Mouse (Mus musculus) forebrain, embryonic 16.5 days (tissue): ENCODE results near the gene Frs2. TPM values are rescaled to one million over a fixed set of nuclear protein-coding genes. Genes with fewer than 3 reads are reported as not detected.
A peak's percentile ranks its signal among the peaks of the same experiment; 100 is the strongest.

Experiments used
- ATAC-seq: fragments of 200-750 bp; cut with Nextera tagmentation; 2 replicates; pipeline ENCODE4 v1.8.0; 2017; ENCODE audit warnings: mild to moderate bottlenecking, moderate library complexity
- H3K27ac ChIP-seq: fragments of 300-500 bp; sonication (generic); 2 replicates; pipeline ENCODE4 v1.5.1; 2014; ENCODE audit warnings: low read length, control low read depth
- H3K27me3 ChIP-seq: fragments of 300-500 bp; sonication (generic); replicated peaks from 2 replicates; pipeline ENCODE4 v1.6.1; 2014; ENCODE audit warnings: low read length; ENCODE audit not compliant: control insufficient read depth, insufficient read depth
- H3K36me3 ChIP-seq: fragments of 300-500 bp; sonication (generic); 2 replicates; pipeline ENCODE4 v1.6.1; 2014; ENCODE audit not compliant: control insufficient read depth, insufficient read depth
- H3K4me1 ChIP-seq: fragments of 300-500 bp; sonication (generic); replicated peaks from 2 replicates; pipeline ENCODE4 v1.6.1; 2014; ENCODE audit warnings: low read length; ENCODE audit not compliant: control insufficient read depth, insufficient read depth
- H3K4me2 ChIP-seq: fragments of 300-500 bp; sonication (generic); 2 replicates; pipeline ENCODE4 v1.6.1; 2014; ENCODE audit warnings: mild to moderate bottlenecking, low read length, control low read depth
- H3K4me3 ChIP-seq: fragments of 300-500 bp; sonication (generic); replicated peaks from 2 replicates; pipeline ENCODE4 v1.5.1; 2014; ENCODE audit warnings: mild to moderate bottlenecking, low read length, control low read depth
- H3K9ac ChIP-seq: fragments of 300-500 bp; sonication (generic); replicated peaks from 2 replicates; pipeline ENCODE4 v1.6.1; 2014; ENCODE audit warnings: low read depth, low read length, control low read depth
- H3K9me3 ChIP-seq: fragments of 300-500 bp; sonication (generic); 2 replicates; pipeline ENCODE4 v1.6.1; 2016; ENCODE audit warnings: low read length; ENCODE audit not compliant: control insufficient read depth
- WGBS: fragments of 180-500 bp; shearing (Covaris S2); extraction: QIAGEN DNeasy Blood & Tissue Kit; methylation state at CpG from one replicate; pipeline ENCODE4 v1.1.7; 2014; 5-methylcytosine and 5-hydroxymethylcytosine counted together
- polyA plus RNA-seq: library from polyadenylated mRNA; unstranded; fragments of >200 nt; fragmentation: Nextera tagmentation; extraction: Ambion mirVana; gene quantifications from 2 replicates; pipeline ENCODE4 v1.2.1, GENCODE M21; 2015

The Frs2 gene
- polyA plus RNA-seq, 1 experiment from 2014 or later = 20.7 TPM

- 2% methylated on average over 23 of the region's 23 CpGs for WGBS
- no peak overlapping the region for H3K27ac ChIP-seq
- no peaks in the 10 kb centered on the region for H3K36me3 ChIP-seq
- peak overlapping the region; percentile 53 for H3K4me2 ChIP-seq
- H3K9me3 ChIP-seq = no peaks in the 10 kb centered on the region
- peak overlapping the region; percentile 7; the same call in 1 of the 2 replicates for H3K9ac ChIP-seq
- H3K4me1 ChIP-seq = peaks cover 22% of the 10 kb centered on the region
- ATAC-seq = no peak
- peak overlapping the region; percentile 34 for H3K4me3 ChIP-seq
- peaks cover 5% of the 10 kb centered on the region for H3K27me3 ChIP-seq
Observed at GRCm38 (mm10) chr10:117149942-117150617, 1.7 kb upstream of the Frs2 start.

- Histone ChIP-seq H3K4me1 (peaks cover 22% of the 10 kb centered on the region), H3K9ac (no peak overlapping the region), H3K4me2 (peak overlapping the region; percentile 79), H3K36me3 (no peaks in the 10 kb centered on the region), H3K27ac (no peak overlapping the region), H3K4me3 (peak overlapping the region; percentile 96), H3K27me3 (peaks cover 5% of the 10 kb centered on the region), H3K9me3 (no peaks in the 10 kb centered on the region)
- no peak for ATAC-seq
- 15% methylated on average over 7 of the region's 7 CpGs for WGBS
Observed at GRCm38 (mm10) chr10:117149241-117149640, 907 bp upstream of the Frs2 start.

GRCm38 (mm10) chr10:117147463-117148360 lies 622 bp downstream of the Frs2 start:
- Histone ChIP-seq H3K4me3 (peak overlapping the region; percentile 96), H3K4me2 (peak overlapping the region; percentile 82)
- WGBS = under 1% methylated on average over 63 of the region's 72 CpGs

GRCm38 (mm10) chr10:117146421-117146820 lies 1.9 kb downstream of the Frs2 start:
- no peak overlapping the region for H3K4me3 ChIP-seq
- peaks cover 22% of the 10 kb centered on the region for H3K4me1 ChIP-seq
- H3K9ac ChIP-seq = no peak overlapping the region
- H3K4me2 ChIP-seq = no peak overlapping the region
- no peak overlapping the region for H3K27ac ChIP-seq
- ATAC-seq = no peak
- H3K27me3 ChIP-seq = 0 out of 2 replicates have a peak, but pooled peaks cover 5% of the 10 kb centered on the region
- H3K36me3 ChIP-seq = no peaks in the 10 kb centered on the region
- H3K9me3 ChIP-seq = no peaks in the 10 kb centered on the region
- 73% methylated on average over 9 of the region's 9 CpGs for WGBS

More at GRCm38 (mm10) chr10:117147463-117148360, 622 bp downstream of the Frs2 start:
- Histone ChIP-seq H3K27me3 (peaks cover 5% of the 10 kb centered on the region), H3K27ac (peak overlapping the region; percentile 82), H3K9me3 (no peaks in the 10 kb centered on the region), H3K36me3 (no peaks in the 10 kb centered on the region), H3K9ac (peak overlapping the region; percentile 96), H3K4me1 (peaks cover 22% of the 10 kb centered on the region)
- no peak; the same call in 1 of the 2 replicates for ATAC-seq

GRCm38 (mm10) chr10:117145546-117146265 lies 2.6 kb downstream of the Frs2 start:
- ATAC-seq = no peak
- H3K4me1 ChIP-seq = peaks cover 22% of the 10 kb centered on the region
- no peak overlapping the region for H3K4me3 ChIP-seq
- no peaks in the 10 kb centered on the region for H3K36me3 ChIP-seq
- 88% methylated on average over 8 of the region's 8 CpGs for WGBS
- no peak overlapping the region for H3K9ac ChIP-seq
- H3K9me3 ChIP-seq = no peaks in the 10 kb centered on the region
- 0 out of 2 replicates have a peak, but pooled peaks cover 5% of the 10 kb centered on the region for H3K27me3 ChIP-seq
- no peak overlapping the region for H3K4me2 ChIP-seq
- H3K27ac ChIP-seq = no peak overlapping the region

GRCm38 (mm10) chr10:117144628-117145027 lies 3.7 kb downstream of the Frs2 start:
- H3K27ac ChIP-seq = no peak overlapping the region
- no peak overlapping the region for H3K4me2 ChIP-seq
- no peak overlapping the region for H3K9ac ChIP-seq
- 75% methylated on average over 6 of the region's 6 CpGs for WGBS
- no peak overlapping the region for H3K4me3 ChIP-seq
- no peak for ATAC-seq
- H3K9me3 ChIP-seq = no peaks in the 10 kb centered on the region
- peaks cover 16% of the 10 kb centered on the region for H3K4me1 ChIP-seq
- 0 out of 2 replicates have a peak, but pooled peaks cover 3% of the 10 kb centered on the region for H3K27me3 ChIP-seq
- no peaks in the 10 kb centered on the region for H3K36me3 ChIP-seq

GRCm38 (mm10) chr10:117144071-117144470 lies 4.3 kb downstream of the Frs2 start:
- H3K36me3 ChIP-seq = no peaks in the 10 kb centered on the region
- 92% methylated on average over 4 of the region's 4 CpGs for WGBS
- no peak overlapping the region for H3K27ac ChIP-seq
- no peak overlapping the region for H3K9ac ChIP-seq
- no peaks in the 10 kb centered on the region for H3K9me3 ChIP-seq
- H3K4me3 ChIP-seq = no peak overlapping the region
- H3K4me2 ChIP-seq = no peak overlapping the region
- 0 out of 2 replicates have a peak, but pooled peaks cover under 1% of the 10 kb centered on the region for H3K27me3 ChIP-seq
- ATAC-seq = no peak
- H3K4me1 ChIP-seq = peaks cover 12% of the 10 kb centered on the region

GRCm38 (mm10) chr10:117143311-117143710 lies 5.0 kb downstream of the Frs2 start:
- Histone ChIP-seq H3K9ac (no peak overlapping the region), H3K9me3 (no peaks in the 10 kb centered on the region), H3K27me3 (no peaks in the 10 kb centered on the region), H3K36me3 (no peaks in the 10 kb centered on the region), H3K4me2 (no peak overlapping the region), H3K4me1 (peaks cover 10% of the 10 kb centered on the region), H3K4me3 (no peak overlapping the region), H3K27ac (no peak overlapping the region)
- ATAC-seq = no peak
- WGBS = 94% methylated on average over 2 of the region's 2 CpGs
